Mouse (Mus musculus) myocyte (in vitro differentiated cells): Measurements from ENCODE around the gene Ezh1. TPM values are rescaled to one million over a fixed set of nuclear protein-coding genes. Genes with fewer than 3 reads are reported as not detected.
A peak's percentile ranks its signal among the peaks of the same experiment; 100 is the strongest.

Source experiments
- H3K27me3 ChIP-seq: one replicate; pipeline ENCODE4 v1.6.1; 2011; ENCODE audit not compliant: control insufficient read depth, insufficient read depth, insufficient read length
- H3K36me3 ChIP-seq: one replicate; pipeline ENCODE4 v1.6.1; 2011; ENCODE audit not compliant: control insufficient read depth, insufficient read depth
- H3K4me2 ChIP-seq: one replicate; pipeline ENCODE4 v1.6.1; 2011; ENCODE audit warnings: low read depth, control low read depth
- H3K4me3 ChIP-seq: one replicate; pipeline ENCODE4 v1.5.1; 2011; ENCODE audit warnings: mild to moderate bottlenecking, control low read depth, moderate library complexity
- H3K79me2 ChIP-seq: one replicate; pipeline ENCODE4 v1.6.1; 2011; ENCODE audit not compliant: control insufficient read depth, insufficient read depth
- H3ac ChIP-seq: one replicate; pipeline ENCODE4 v1.6.1; 2011; ENCODE audit not compliant: control insufficient read depth, insufficient read length
- CEBPB ChIP-seq: IDR thresholded peaks from 2 replicates; pipeline ENCODE4 v1.6.1; 2011; ENCODE audit warnings: mild to moderate bottlenecking, moderate library complexity; ENCODE audit not compliant: poor library complexity, insufficient read depth, severe bottlenecking
- E2F4 ChIP-seq: IDR thresholded peaks from one replicate; pipeline ENCODE4 v1.6.1; 2011; ENCODE audit warnings: mild to moderate bottlenecking, control low read depth, moderate library complexity; ENCODE audit not compliant: insufficient read depth
- MAX ChIP-seq: IDR thresholded peaks from one replicate; pipeline ENCODE4 v1.6.1; 2011; ENCODE audit warnings: low read depth, mild to moderate bottlenecking, control low read depth
- MYOD1 ChIP-seq, 3 experiments: IDR thresholded peaks; one replicate each; pipeline ENCODE4 v1.6.1; 2011; ENCODE audit warnings: control low read depth in 2 of 3, low read depth in 2 of 3, mild to moderate bottlenecking in 2 of 3, moderate library complexity in 1 of 3; ENCODE audit not compliant: insufficient read length in 2 of 3, control insufficient read depth in 1 of 3
- MYOG ChIP-seq, 3 experiments: IDR thresholded peaks; one replicate each; pipeline ENCODE4 v1.6.1; 2011; ENCODE audit warnings: control low read depth in 2 of 3, low read depth in 2 of 3, mild to moderate bottlenecking in 2 of 3; ENCODE audit not compliant: insufficient read length in 2 of 3, control insufficient read depth in 1 of 3, insufficient read depth in 1 of 3
- POLR2A ChIP-seq: IDR thresholded peaks from one replicate; pipeline ENCODE4 v1.6.1; 2011; ENCODE audit warnings: low read depth, mild to moderate bottlenecking, control low read depth, moderate library complexity; ENCODE audit not compliant: insufficient read length
- POLR2AphosphoS2 ChIP-seq: IDR thresholded peaks from one replicate; pipeline ENCODE4 v1.6.1; 2011; ENCODE audit warnings: low read depth, control low read depth; ENCODE audit not compliant: insufficient read length
- REST ChIP-seq: IDR thresholded peaks from one replicate; pipeline ENCODE4 v1.6.1; 2011; ENCODE audit warnings: mild to moderate bottlenecking, control low read depth, moderate library complexity; ENCODE audit not compliant: insufficient read depth, insufficient read length
- SRF ChIP-seq: IDR thresholded peaks from one replicate; pipeline ENCODE4 v1.6.1; 2011; ENCODE audit warnings: low read depth; ENCODE audit not compliant: control insufficient read depth, insufficient read length
- TCF12 ChIP-seq: IDR thresholded peaks from one replicate; pipeline ENCODE4 v1.6.1; 2011; ENCODE audit warnings: mild to moderate bottlenecking, control low read depth; ENCODE audit not compliant: poor library complexity, insufficient read depth, severe bottlenecking
- TCF3 ChIP-seq: IDR thresholded peaks from one replicate; pipeline ENCODE4 v1.6.1; 2011; ENCODE audit warnings: low read depth, control low read depth; ENCODE audit not compliant: insufficient read length
- USF1 ChIP-seq: IDR thresholded peaks from one replicate; pipeline ENCODE4 v1.6.1; 2011; ENCODE audit warnings: low read depth, mild to moderate bottlenecking, control low read depth, moderate library complexity
- polyA plus RNA-seq: library from polyadenylated mRNA; unstranded; fragments of >200 nt; fragmentation: generic; extraction: Trizol; gene quantifications from one replicate; pipeline ENCODE4 v1.2.1, GENCODE M21; 2012; ENCODE audit warnings: missing spikeins

Gene Ezh1
- polyA plus RNA-seq, 1 experiment, result 13.7 TPM

DNA sequence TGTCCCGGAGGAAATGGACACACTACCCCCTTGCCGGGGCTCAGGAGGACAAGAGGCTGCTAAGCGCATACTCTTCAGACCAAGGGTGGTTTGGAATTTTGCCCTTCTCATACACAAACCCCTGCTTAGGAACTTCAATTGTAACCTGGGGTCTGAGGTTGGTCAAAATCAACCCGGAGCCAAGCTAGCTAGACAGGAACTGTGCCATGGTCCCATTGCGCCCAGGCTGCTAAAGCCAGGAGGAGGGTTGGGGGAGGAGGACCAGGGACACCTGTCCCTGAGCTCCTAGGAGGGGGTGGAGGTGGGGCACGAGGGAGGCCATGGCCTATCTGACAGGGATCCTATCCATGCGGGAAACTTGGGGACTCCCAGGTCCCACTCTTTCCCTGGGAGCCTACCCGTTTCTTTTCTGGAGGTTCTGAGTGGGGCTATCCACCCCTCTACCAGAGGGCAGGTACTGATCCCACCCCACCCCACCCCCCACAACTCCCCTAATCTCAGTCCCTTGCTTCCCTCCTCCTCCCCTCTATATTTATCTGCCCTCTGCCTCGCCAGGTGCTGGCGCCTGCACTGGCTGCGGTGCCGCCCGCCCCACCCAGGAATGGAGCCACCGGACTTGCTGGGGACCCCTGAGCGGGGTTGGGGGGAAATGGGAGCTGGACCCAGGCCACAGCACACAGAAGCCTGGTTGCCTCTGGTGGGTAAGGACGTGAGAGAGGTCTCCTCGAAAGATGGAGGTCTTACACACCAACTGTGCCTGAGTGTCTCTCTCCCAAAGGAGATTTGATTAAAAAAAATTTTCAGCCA lies 56.8 kb downstream of the Ezh1 start:
- H3K27me3 ChIP-seq, result no peaks in the 10 kb centered on the region
- no peak for TF ChIP-seq USF1
- no peak for TF ChIP-seq TCF3
- TF ChIP-seq REST, result no peak
- no peak for TF ChIP-seq POLR2AphosphoS2
- TF ChIP-seq CEBPB, result no peak
- peak in 1 of 3 experiments; percentile 65 for TF ChIP-seq MYOD1 (IDR thresholded peaks at IDR 0.05; ENCODE audit: control insufficient read depth in 1 of 3, insufficient read length in 2 of 3, low read depth in 2 of 3)
- no peak for TF ChIP-seq E2F4
- TF ChIP-seq POLR2A, result no peak
- no peak for TF ChIP-seq MAX
- TF ChIP-seq MYOG (IDR thresholded peaks at IDR 0.05; ENCODE audit: control insufficient read depth in 1 of 3, insufficient read depth in 1 of 3, insufficient read length in 2 of 3, low read depth in 2 of 3), result peak in 1 of 3 experiments; percentile 45
- H3K4me2 ChIP-seq, result peak overlapping the region; percentile 97
- H3K79me2 ChIP-seq, result peaks cover 24% of the 10 kb centered on the region
- H3ac ChIP-seq, result peak overlapping the region; percentile 81
- peak overlapping the region; percentile 99 for H3K4me3 ChIP-seq
- peaks cover 27% of the 10 kb centered on the region for H3K36me3 ChIP-seq

DNA sequence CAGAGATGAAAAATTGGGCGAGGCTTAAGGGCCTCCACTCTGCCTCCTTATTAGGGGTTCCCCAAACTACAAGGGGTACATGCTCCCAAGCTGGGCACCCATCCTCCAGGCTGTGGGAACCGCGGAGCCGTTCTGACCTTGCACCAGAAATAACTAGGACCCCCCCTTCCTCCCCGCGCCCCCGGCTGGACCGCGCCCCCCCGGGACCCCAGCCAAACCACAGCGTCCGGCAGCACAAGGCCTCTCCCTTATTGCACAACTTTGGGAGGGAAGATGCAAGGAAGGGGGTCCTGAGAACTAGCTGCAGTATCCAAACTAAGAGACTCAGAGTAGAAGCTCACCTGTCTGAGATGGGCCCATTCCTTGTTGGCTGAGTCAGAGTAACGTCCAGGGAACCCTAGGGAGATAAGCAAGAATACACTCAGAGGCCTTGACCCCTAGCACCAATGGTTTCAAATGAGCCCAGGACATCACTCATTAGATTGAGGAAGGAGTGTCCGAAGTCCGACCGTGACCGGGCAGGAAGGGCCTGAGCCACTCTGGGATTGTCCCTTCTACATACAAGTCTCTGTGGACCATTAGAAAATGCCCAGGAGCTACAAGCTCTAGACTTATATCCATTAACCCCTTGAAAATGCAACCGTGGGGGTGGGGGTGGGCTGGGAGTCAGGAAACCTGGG lies 57.8 kb downstream of the Ezh1 start:
- Histone ChIP-seq H3K4me2 (peak overlapping the region; percentile 97), H3K36me3 (peaks cover 28% of the 10 kb centered on the region), H3ac (no peak overlapping the region), H3K79me2 (peaks cover 24% of the 10 kb centered on the region), H3K4me3 (peak overlapping the region; percentile 99), H3K27me3 (no peaks in the 10 kb centered on the region)
- TF ChIP-seq CEBPB (peak; percentile 94), SRF (no peak)

DNA sequence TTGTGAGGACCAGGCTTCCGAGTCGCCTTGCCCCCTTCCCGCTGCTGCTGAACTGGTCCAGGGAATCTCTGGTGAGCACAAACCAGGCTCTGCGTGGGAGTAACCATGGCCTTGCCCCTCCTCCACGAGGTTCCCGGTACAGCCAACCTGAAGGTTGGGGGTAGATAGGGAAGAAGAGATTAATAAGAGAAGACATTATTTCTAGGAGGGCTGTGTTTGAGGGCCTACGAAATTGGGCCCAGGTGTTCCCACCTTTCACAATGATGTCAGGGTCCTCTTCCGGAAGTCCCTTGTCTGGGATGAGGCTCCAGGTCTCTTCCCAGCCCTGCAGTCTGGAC lies 58.3 kb downstream of the Ezh1 start:
- Histone ChIP-seq H3K4me2 (peak overlapping the region; percentile 25), H3K36me3 (peaks cover 31% of the 10 kb centered on the region), H3K4me3 (peak overlapping the region; percentile 99), H3ac (no peak overlapping the region), H3K27me3 (no peaks in the 10 kb centered on the region), H3K79me2 (peaks cover 24% of the 10 kb centered on the region)
- TF ChIP-seq USF1 (no peak), MYOD1 (IDR thresholded peaks at IDR 0.05; ENCODE audit: control insufficient read depth in 1 of 3, insufficient read length in 2 of 3, low read depth in 2 of 3) (no peak), SRF (no peak), MYOG (IDR thresholded peaks at IDR 0.05; ENCODE audit: control insufficient read depth in 1 of 3, insufficient read depth in 1 of 3, insufficient read length in 2 of 3, low read depth in 2 of 3) (no peak), POLR2A (no peak), E2F4 (no peak), REST (no peak), POLR2AphosphoS2 (no peak), CEBPB (no peak), TCF12 (no peak), MAX (no peak), TCF3 (no peak)

DNA sequence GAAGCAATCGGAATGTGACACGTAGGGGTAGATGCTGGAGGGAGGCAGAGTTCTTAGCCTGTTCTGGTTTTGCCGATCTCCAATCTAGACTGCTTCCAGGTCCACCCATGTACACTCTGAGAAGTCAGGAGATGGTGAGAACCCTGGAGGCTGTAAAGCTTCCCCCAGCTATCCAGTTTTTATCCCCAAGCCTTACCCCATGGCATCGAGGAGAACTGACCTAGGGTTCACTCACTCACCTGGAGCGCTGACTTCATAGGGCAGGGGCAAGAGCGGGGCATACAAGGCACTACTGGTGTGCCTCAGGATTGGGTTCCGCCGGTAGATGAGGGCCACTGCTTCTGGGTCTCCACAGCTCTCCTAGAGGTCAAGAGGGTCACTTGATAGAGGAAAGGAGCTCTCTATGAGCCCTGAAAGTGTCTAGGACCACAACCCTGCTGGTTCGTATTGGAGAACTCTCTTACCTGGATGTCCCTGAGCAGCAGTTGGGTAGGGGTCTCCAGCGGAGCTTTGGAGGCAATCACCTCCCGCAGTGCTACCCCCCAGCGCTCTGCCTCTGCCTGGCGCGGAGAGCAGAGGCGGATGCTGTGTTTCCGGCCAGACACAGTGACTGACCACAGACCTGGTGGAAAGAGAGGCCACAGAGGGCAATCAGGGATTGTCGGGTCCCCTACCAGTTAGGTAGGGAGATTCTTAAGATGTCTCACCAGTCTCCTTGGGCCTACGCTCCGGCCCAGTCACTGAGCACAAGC lies 58.9 kb downstream of the Ezh1 start:
- Histone ChIP-seq H3K79me2 (peaks cover 24% of the 10 kb centered on the region), H3K27me3 (no peaks in the 10 kb centered on the region), H3K4me2 (no peak overlapping the region), H3K4me3 (peak overlapping the region; percentile 99), H3ac (no peak overlapping the region), H3K36me3 (peaks cover 31% of the 10 kb centered on the region)
- TF ChIP-seq POLR2AphosphoS2, result no peak

DNA sequence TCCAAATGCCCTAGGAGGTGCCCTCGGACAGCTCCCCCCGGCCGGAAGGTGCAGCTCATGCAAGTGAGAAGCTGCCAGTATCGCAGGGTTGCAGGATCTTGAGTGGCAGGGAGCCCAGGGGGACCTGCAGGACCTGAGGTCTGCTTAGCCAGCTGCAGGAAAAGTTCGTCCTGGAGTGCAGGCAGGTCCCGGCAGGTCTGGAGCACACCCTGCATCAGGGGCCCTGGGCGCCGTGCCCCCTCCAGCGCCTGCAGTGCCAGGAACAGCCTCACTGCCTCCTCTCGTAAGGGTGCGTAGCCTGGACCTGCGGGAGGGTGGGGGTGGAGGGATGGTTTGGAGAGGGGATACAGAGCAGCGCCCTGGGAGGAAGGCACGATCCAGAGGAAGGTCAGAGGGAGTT lies 59.9 kb downstream of the Ezh1 start:
- H3K36me3 ChIP-seq, result peaks cover 31% of the 10 kb centered on the region
- TF ChIP-seq E2F4 (no peak), USF1 (no peak), MYOD1 (IDR thresholded peaks at IDR 0.05; ENCODE audit: control insufficient read depth in 1 of 3, insufficient read length in 2 of 3, low read depth in 2 of 3) (no peak), POLR2A (no peak), SRF (no peak), MYOG (IDR thresholded peaks at IDR 0.05; ENCODE audit: control insufficient read depth in 1 of 3, insufficient read depth in 1 of 3, insufficient read length in 2 of 3, low read depth in 2 of 3) (no peak), REST (no peak), POLR2AphosphoS2 (no peak), TCF12 (no peak), TCF3 (no peak), CEBPB (no peak), MAX (no peak)
- no peak overlapping the region for H3K4me2 ChIP-seq
- no peak overlapping the region for H3ac ChIP-seq
- no peak overlapping the region for H3K4me3 ChIP-seq
- peaks cover 24% of the 10 kb centered on the region for H3K79me2 ChIP-seq
- no peaks in the 10 kb centered on the region for H3K27me3 ChIP-seq
